Mouse (Mus musculus): ENCODE measurements around the gene Tada2a. TPM values are rescaled to one million over a fixed set of nuclear protein-coding genes. Genes with fewer than 3 reads are reported as not detected.

The Tada2a gene
- 10 to 100 TPM; 34.8 to 35.6 TPM for total RNA-seq (2021)
- long read RNA-seq, transcript Tada2a-201 (16 exons, 2,151 nt): major isoform, 19 of 29 reads
- long read RNA-seq, partial matches to known transcripts: 3 of 29 reads
- long read RNA-seq, other reads (novel, unspliced or antisense): 7 of 29 reads

- peak; percentile 78 to 89 for DNase-seq (ENCODE audit: low spot score in 2 of 2)
Observed at GRCm38 (mm10) chr11:84128943-84129798, at the start of gene Tada2a, which contains the start of gene Acaca. Gene Tada2a (minus strand): TSS chr11:84129600. Gene Acaca (plus strand): TSS chr11:84129672.

GRCm38 (mm10) chr11:84178571-84178970 lies 49.2 kb upstream of the Tada2a start:
- DNase-seq (ENCODE audit: low spot score in 2 of 2): no peak

- no peak for DNase-seq (ENCODE audit: low spot score in 2 of 2)
Observed at GRCm38 (mm10) chr11:84172539-84173435, 43.4 kb upstream of the Tada2a start.

GRCm38 (mm10) chr11:84168701-84169288 lies 39.4 kb upstream of the Tada2a start:
- peak; percentile 31 to 46 for DNase-seq (ENCODE audit: low spot score in 2 of 2)

GRCm38 (mm10) chr11:84167046-84167526 lies 37.7 kb upstream of the Tada2a start, which contains the start of gene Gm11437:
Gene Gm11437 (minus strand): TSS chr11:84167476.
- DNase-seq (ENCODE audit: low spot score in 2 of 2): no peak

- no peak for DNase-seq (ENCODE audit: low spot score in 2 of 2)
Observed at GRCm38 (mm10) chr11:84164561-84164960, 35.2 kb upstream of the Tada2a start.

- no peak for DNase-seq (ENCODE audit: low spot score in 2 of 2)
Observed at GRCm38 (mm10) chr11:84164123-84164522, 34.7 kb upstream of the Tada2a start.

GRCm38 (mm10) chr11:84156535-84157262 lies 27.3 kb upstream of the Tada2a start:
- no peak for DNase-seq (ENCODE audit: low spot score in 2 of 2)

- no peak for DNase-seq (ENCODE audit: low spot score in 2 of 2)
Observed at GRCm38 (mm10) chr11:84150884-84151283, 21.5 kb upstream of the Tada2a start.

- DNase-seq (ENCODE audit: low spot score in 2 of 2): no peak
Observed at GRCm38 (mm10) chr11:84146081-84146480, 16.7 kb upstream of the Tada2a start.

- no peak for DNase-seq (ENCODE audit: low spot score in 2 of 2)
Observed at GRCm38 (mm10) chr11:84145201-84145798, 15.9 kb upstream of the Tada2a start.

GRCm38 (mm10) chr11:84141752-84142151 lies 12.4 kb upstream of the Tada2a start:
- DNase-seq (ENCODE audit: low spot score in 2 of 2): peak; percentile 71

GRCm38 (mm10) chr11:84136453-84136852 lies 7.1 kb upstream of the Tada2a start:
- DNase-seq (ENCODE audit: low spot score in 2 of 2): no peak

- no peak for DNase-seq (ENCODE audit: low spot score in 2 of 2)
Observed at GRCm38 (mm10) chr11:84134331-84134860, 5.0 kb upstream of the Tada2a start.

GRCm38 (mm10) chr11:84129799-84130185 lies 392 bp upstream of the Tada2a start:
- no peak for DNase-seq (ENCODE audit: low spot score in 2 of 2)

- no peak for DNase-seq (ENCODE audit: low spot score in 2 of 2)
Observed at GRCm38 (mm10) chr11:84127977-84128376, 1.4 kb downstream of the Tada2a start.

- no peak for DNase-seq (ENCODE audit: low spot score in 2 of 2)
Observed at GRCm38 (mm10) chr11:84121051-84121956, 8.1 kb downstream of the Tada2a start.

- DNase-seq (ENCODE audit: low spot score in 2 of 2): no peak
Observed at GRCm38 (mm10) chr11:84117431-84117830, 12.0 kb downstream of the Tada2a start.

- no peak for DNase-seq (ENCODE audit: low spot score in 2 of 2)
Observed at GRCm38 (mm10) chr11:84116221-84116620, 13.2 kb downstream of the Tada2a start.

All from layer of hippocampus, postnatal 10 days (tissue).